Mouse (Mus musculus): ENCODE data around the gene Cplx3.

DNA sequence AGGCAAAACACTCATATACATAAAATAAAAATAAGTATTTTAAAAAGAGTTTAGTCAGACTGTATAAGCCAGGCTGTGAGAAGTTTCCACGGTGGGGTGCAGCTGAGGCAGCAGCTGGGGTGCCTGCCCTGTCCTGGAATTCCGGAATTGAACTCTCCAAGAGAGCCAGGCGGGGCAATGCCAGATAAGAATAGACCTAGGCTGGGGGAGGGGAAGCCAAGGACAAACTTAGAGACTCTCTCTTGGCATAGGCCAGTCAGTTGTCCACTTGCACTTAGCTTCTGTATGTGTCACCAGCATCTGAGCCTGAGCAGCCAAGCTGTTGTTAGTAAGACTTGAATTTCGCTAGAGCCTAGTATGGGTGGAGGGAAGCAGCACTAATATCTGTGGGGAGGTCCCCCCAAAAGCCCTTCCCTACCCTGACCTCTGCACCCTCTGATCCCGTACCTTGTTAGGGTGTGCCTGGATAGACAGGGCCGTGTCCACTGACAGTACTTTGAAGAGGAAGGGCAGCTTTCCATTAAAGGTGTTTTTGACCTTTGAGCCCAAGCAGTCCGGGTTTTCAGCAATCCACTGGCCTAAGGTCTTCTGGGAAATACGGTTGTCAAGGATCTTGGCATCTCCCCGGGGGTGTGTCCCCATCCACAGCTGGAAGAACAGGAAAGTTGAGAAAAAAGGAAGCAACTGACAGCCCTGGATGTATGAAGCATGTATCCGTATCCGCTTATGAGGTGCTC, 55.8 kb downstream of the Cplx3 start:
- TF ChIP-seq FLI1 (IDR thresholded peaks at IDR 0.05; ENCODE audit: low read length), result no peak
- TF ChIP-seq GATA1 (IDR thresholded peaks at IDR 0.05; ENCODE audit: borderline replicate concordance, low read length), result no peak

Measured in megakaryocyte, embryonic 14.5 days (primary cell).